Mouse (Mus musculus) ES-E14 (cell line): Measurements from ENCODE around the gene Mdm1. TPM values are rescaled to one million over a fixed set of nuclear protein-coding genes. Genes with fewer than 3 reads are reported as not detected.

Source experiments
- DNase-seq: peaks from one replicate; pipeline ENCODE4 v3.0.0-alpha.2; 2013; ENCODE audit warnings: low read depth, low spot score
- H3K27ac ChIP-seq: 2 replicates; pipeline ENCODE4 v1.5.1; 2012; ENCODE audit warnings: low read depth, mild to moderate bottlenecking, low read length, moderate library complexity, mixed read lengths; ENCODE audit not compliant: poor library complexity, insufficient read depth, severe bottlenecking
- H3K36me3 ChIP-seq: 2 replicates; pipeline ENCODE4 v1.6.1; 2012; ENCODE audit warnings: mild to moderate bottlenecking, low read length, moderate library complexity, mixed read lengths; ENCODE audit not compliant: control insufficient read depth, poor library complexity, insufficient read depth, severe bottlenecking
- H3K4me1 ChIP-seq, 2 experiments: fragments of 150-350 bp in 1 of 2; sonication (generic) in 1 of 2; 2 replicates each; pipeline ENCODE4 v1.6.1; 2012; ENCODE audit warnings: low read length in 2 of 2, mild to moderate bottlenecking in 1 of 2, mixed read lengths in 1 of 2; ENCODE audit not compliant: control insufficient read depth in 2 of 2, insufficient read depth in 2 of 2, poor library complexity in 1 of 2
- H3K4me3 ChIP-seq, 2 experiments: fragments of 150-350 bp in 1 of 2; sonication (generic) in 1 of 2; 2 replicates each; pipeline ENCODE4 v1.5.1; 2012; ENCODE audit warnings: low read length in 2 of 2, low read depth in 1 of 2, mild to moderate bottlenecking in 1 of 2, mixed read lengths in 1 of 2; ENCODE audit not compliant: insufficient read depth in 1 of 2, poor library complexity in 1 of 2, severe bottlenecking in 1 of 2
- H3K9ac ChIP-seq: 2 replicates; pipeline ENCODE4 v1.6.1; 2012; ENCODE audit warnings: low read depth, mild to moderate bottlenecking, low read length, mixed read lengths; ENCODE audit not compliant: poor library complexity, insufficient read depth, severe bottlenecking
- H3K9me3 ChIP-seq: fragments of 150-350 bp; sonication (generic); 2 replicates; pipeline ENCODE4 v1.6.1; 2012; ENCODE audit warnings: low read depth, mild to moderate bottlenecking, low read length; ENCODE audit not compliant: control insufficient read depth, insufficient read depth
- CHD2 ChIP-seq: IDR thresholded peaks from 2 replicates; pipeline ENCODE4 v1.6.1; 2014; ENCODE audit warnings: mild to moderate bottlenecking, low read depth, low read length, inconsistent platforms
- HCFC1 ChIP-seq: IDR thresholded peaks from 2 replicates; pipeline ENCODE4 v1.6.1; 2012; ENCODE audit warnings: low read length, inconsistent platforms, borderline replicate concordance; ENCODE audit not compliant: insufficient read depth
- MAFK ChIP-seq: IDR thresholded peaks from 2 replicates; pipeline ENCODE4 v1.6.1; 2014; ENCODE audit warnings: mild to moderate bottlenecking, low read depth, low read length, inconsistent platforms; ENCODE audit not compliant: insufficient read depth
- ZC3H11A ChIP-seq: IDR thresholded peaks from 2 replicates; pipeline ENCODE4 v1.6.1; 2012; ENCODE audit warnings: low read depth, mild to moderate bottlenecking, inconsistent platforms, low read length, borderline replicate concordance
- ZNF384 ChIP-seq: IDR thresholded peaks from 2 replicates; pipeline ENCODE4 v1.6.1; 2012; ENCODE audit warnings: low read depth, low read length, inconsistent platforms
- in situ Hi-C, 2 experiments: fragments of 600-800 bp; cut with MboI; formaldehyde crosslinking; loops; one replicate each; pipeline ENCODE4 v1.15.1; 2025; ENCODE audit warnings: low sequenced_read_pairs in 2 of 2, inconsistent platforms in 1 of 2; ENCODE audit not compliant: unreplicated experiment in 2 of 2
- total RNA-seq: library from RNA; depleted of rRNA; stranded (reverse); fragments of 300-350 nt; gene quantifications from 2 replicates; pipeline ENCODE4 v1.2.3, GENCODE M21; 2012

Mdm1 gene
- total RNA-seq, 1 experiment = 15.5 TPM

- Histone ChIP-seq H3K36me3 (no peaks in the 10 kb centered on the region), H3K27ac (no peak overlapping the region), H3K9me3 (no peaks in the 10 kb centered on the region), H3K9ac (no peak overlapping the region), H3K4me3 (no peak overlapping the region), H3K4me1 (peaks cover under 1 to 3% of the 10 kb centered on the region in 2 experiments; a peak in 1 of 4 replicates)
- TF ChIP-seq ZNF384 (peak; percentile 91), CHD2 (no peak)
- in situ Hi-C loops = no loop called here
- DNase-seq = no peak
Observed at GRCm38 (mm10) chr10:118138508-118138907, 3.1 kb upstream of the Mdm1 start.

DNA sequence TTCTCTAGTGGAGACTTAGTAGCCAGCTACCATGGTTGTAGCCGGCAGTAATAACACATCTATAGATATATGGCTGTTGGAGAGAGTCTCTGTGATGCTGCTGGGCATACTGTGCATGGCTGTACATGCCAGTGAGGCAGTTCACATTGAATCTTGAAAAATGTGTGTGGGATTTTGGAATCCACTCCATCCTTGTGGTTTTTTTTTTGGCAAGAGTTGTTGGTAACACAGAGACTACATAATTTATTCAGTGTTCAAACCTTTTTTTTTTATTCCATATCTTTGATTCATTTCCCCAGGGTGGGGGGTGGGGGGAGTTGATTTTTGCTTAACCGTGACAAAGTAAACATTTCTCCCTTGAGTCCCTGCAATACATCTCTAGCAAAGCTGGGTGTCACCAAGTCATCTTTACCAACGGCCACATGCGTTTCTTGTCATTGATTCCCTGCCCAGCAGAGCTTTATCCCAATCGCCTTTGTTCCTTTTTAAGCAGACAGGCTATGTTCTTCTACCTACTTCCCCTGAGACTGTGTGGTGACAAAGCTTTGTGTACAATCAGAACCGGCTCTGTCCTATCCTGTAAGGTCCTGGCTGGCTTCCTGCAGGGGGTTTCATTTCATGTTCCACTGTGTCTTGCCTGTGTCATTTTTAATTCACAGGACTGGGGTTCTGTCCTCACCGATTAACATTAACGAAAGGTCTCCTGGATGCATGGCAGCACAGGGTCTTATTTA is 1.6 kb upstream of the Mdm1 start:
- TF ChIP-seq CHD2 = no peak
- TF ChIP-seq MAFK = no peak
- no peak overlapping the region for H3K9ac ChIP-seq
- H3K4me3 ChIP-seq = no peak overlapping the region
- H3K36me3 ChIP-seq = peaks cover 4% of the 10 kb centered on the region; the same call in 1 of the 2 replicates
- in situ Hi-C loops = no loop called here
- no peak overlapping the region for H3K27ac ChIP-seq
- H3K4me1 ChIP-seq = peaks cover 0 to 3% of the 10 kb centered on the region in 2 experiments; a peak in 1 of 4 replicates
- DNase-seq = no peak
- no peaks in the 10 kb centered on the region for H3K9me3 ChIP-seq

DNA sequence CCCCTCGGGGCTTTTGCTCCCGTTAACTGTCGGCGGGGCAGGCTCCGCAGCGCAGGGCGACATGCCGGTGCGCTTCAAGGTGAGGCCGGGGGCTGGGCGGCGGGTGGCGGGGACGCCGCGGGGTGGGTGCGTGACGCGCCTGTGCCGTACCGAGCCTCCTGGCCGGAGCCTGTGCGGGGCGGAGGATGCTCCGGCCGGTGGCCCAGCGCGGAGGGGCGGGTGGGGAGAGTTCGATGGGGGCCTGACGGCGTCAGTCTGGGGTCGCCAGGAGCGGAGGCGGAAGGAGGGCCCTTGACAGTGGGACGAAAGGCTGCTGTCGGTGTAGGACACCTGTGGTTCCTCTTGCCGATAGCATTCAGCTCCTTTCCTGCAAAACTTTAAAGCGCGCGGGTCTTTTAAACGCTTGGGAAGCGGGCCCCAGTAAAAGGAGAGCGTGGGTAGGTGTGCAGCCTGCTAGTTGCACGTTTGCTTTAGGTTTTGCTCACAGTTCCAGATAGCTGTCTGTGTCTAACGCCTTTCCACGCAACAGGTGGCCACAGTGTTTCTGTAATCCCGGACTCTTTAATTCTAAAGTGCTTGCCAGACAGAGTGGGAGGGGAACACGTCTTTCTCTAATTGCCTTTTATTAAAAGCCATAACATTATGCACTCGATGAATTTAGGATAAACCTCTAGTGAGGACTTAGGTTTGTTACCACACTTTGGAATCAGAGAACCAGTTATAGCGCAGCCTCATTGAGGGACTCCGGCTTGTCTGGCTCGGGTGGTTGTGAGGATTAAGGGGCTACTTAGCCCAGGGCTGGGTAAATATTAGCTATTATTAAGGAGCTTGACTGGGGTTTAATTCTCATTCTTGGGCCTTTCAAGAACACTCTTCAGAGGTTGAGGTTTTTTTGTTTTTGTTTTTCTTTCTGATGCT is 532 bp downstream of the Mdm1 start:
- H3K9me3 ChIP-seq = no peaks in the 10 kb centered on the region
- H3K9ac ChIP-seq = peak overlapping the region; percentile 69
- TF ChIP-seq HCFC1 (no peak), CHD2 (no peak), MAFK (no peak), ZNF384 (no peak), ZC3H11A (no peak)
- DNase-seq = no peak
- H3K36me3 ChIP-seq = peaks cover 9% of the 10 kb centered on the region; the same call in 1 of the 2 replicates
- H3K27ac ChIP-seq = no peak overlapping the region
- peaks cover 0 to 6% of the 10 kb centered on the region in 2 experiments; a peak in 2 of 4 replicates for H3K4me1 ChIP-seq
- in situ Hi-C loops = no loop called here
- peak overlapping the region; percentile 84 to 86 for H3K4me3 ChIP-seq

DNA sequence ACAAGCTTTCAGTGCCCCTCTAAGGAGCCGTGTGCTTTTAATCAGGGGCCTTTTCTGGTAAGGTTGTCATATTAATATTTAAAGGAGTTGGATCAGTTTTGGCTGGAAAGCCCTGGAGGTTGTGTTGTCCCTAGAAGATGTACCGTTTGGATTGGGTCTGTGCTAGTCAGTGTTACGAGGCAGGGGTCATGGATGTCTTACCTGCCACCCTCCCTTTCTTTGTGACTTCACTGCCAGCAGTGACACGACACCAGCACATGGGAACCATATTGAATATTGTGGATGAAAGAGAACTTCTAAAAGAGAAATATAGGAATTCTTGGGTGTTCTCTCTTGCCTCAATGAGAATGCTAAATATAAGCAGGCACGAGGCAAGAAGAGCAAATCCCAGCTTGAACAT is 7.8 kb downstream of the Mdm1 start:
- Histone ChIP-seq H3K4me3 (no peak overlapping the region), H3K27ac (no peak overlapping the region), H3K9me3 (no peaks in the 10 kb centered on the region), H3K9ac (no peak overlapping the region), H3K4me1 (peaks cover 0 to 6% of the 10 kb centered on the region in 2 experiments; a peak in 2 of 4 replicates), H3K36me3 (peaks cover 10% of the 10 kb centered on the region; the same call in 1 of the 2 replicates)
- TF ChIP-seq CHD2 = no peak
- no peak for TF ChIP-seq ZNF384
- no peak for TF ChIP-seq MAFK
- no peak for TF ChIP-seq ZC3H11A
- no peak for TF ChIP-seq HCFC1
- in situ Hi-C loops = no loop called here
- DNase-seq = no peak
